Mouse (Mus musculus) stomach, embryonic 16.5 days (tissue): ENCODE results near the gene Mcur1. TPM values are rescaled to one million over a fixed set of nuclear protein-coding genes. Genes with fewer than 3 reads are reported as not detected.

Source experiments
- ATAC-seq: fragments of 200-750 bp; cut with Nextera tagmentation; 2 replicates; pipeline ENCODE4 v1.8.0; 2017; ENCODE audit warnings: moderate number of reproducible peaks, moderate TSS enrichment; ENCODE audit not compliant: insufficient read depth, low FRiP score
- H3K27ac ChIP-seq: fragments of 300-500 bp; sonication (generic); 2 replicates; pipeline ENCODE4 v1.5.1; 2014; ENCODE audit warnings: low read length
- H3K27me3 ChIP-seq: fragments of 300-500 bp; sonication (generic); 2 replicates; pipeline ENCODE4 v1.6.1; 2014; ENCODE audit warnings: low read length, control low read depth, mixed read lengths; ENCODE audit not compliant: control insufficient read depth, insufficient read depth
- H3K36me3 ChIP-seq: fragments of 300-500 bp; sonication (generic); 2 replicates; pipeline ENCODE4 v1.6.1; 2014; ENCODE audit warnings: low read length; ENCODE audit not compliant: control insufficient read depth, insufficient read depth
- H3K4me1 ChIP-seq: fragments of 300-500 bp; sonication (generic); 2 replicates; pipeline ENCODE4 v1.6.1; 2014; ENCODE audit warnings: low read length, control low read depth, mixed read lengths; ENCODE audit not compliant: control insufficient read depth, insufficient read depth
- H3K4me2 ChIP-seq: fragments of 300-500 bp; sonication (generic); 2 replicates; pipeline ENCODE4 v1.6.1; 2014; ENCODE audit warnings: low read depth, low read length, mixed read lengths
- H3K4me3 ChIP-seq: fragments of 300-500 bp; sonication (generic); replicated peaks from 2 replicates; pipeline ENCODE4 v1.5.1; 2014; ENCODE audit warnings: mild to moderate bottlenecking, low read length
- H3K9ac ChIP-seq: fragments of 300-500 bp; sonication (generic); 2 replicates; pipeline ENCODE4 v1.6.1; 2014; ENCODE audit warnings: low read length
- H3K9me3 ChIP-seq: fragments of 300-500 bp; sonication (generic); replicated peaks from 2 replicates; pipeline ENCODE4 v1.6.1; 2016; ENCODE audit warnings: low read length, control low read depth; ENCODE audit not compliant: control insufficient read depth
- WGBS: fragments of 180-500 bp; shearing (Covaris S2); extraction: QIAGEN DNeasy Blood & Tissue Kit; methylation state at CpG from one replicate; pipeline ENCODE4 v1.1.7; 2014; 5-methylcytosine and 5-hydroxymethylcytosine counted together
- polyA plus RNA-seq: library from polyadenylated mRNA; unstranded; fragments of >200 nt; fragmentation: Nextera tagmentation; extraction: Ambion mirVana; gene quantifications from 2 replicates; pipeline ENCODE4 v1.2.1, GENCODE M21; 2015

The Mcur1 gene
- polyA plus RNA-seq, 1 experiment from 2014 or later: 10.6 TPM

GRCm38 (mm10) chr13:43558959-43559358, 1.0 kb downstream of the Mcur1 start:
- Histone ChIP-seq H3K9me3 (no peaks in the 10 kb centered on the region), H3K27me3 (no peaks in the 10 kb centered on the region), H3K4me2 (peak overlapping the region; percentile 83), H3K27ac (no peak overlapping the region), H3K9ac (no peak overlapping the region), H3K36me3 (no peaks in the 10 kb centered on the region), H3K4me1 (peaks cover 13% of the 10 kb centered on the region), H3K4me3 (peak overlapping the region; percentile 89)
- 23% methylated on average over 6 of the region's 6 CpGs for WGBS
- no peak for ATAC-seq

GRCm38 (mm10) chr13:43558357-43558756, 1.6 kb downstream of the Mcur1 start:
- Histone ChIP-seq H3K27me3 (no peaks in the 10 kb centered on the region), H3K4me2 (peak overlapping the region; percentile 83), H3K4me3 (peak overlapping the region; percentile 89; the same call in 1 of the 2 replicates), H3K36me3 (0 out of 2 replicates have a peak, but pooled peaks cover 2% of the 10 kb centered on the region), H3K27ac (no peak overlapping the region), H3K4me1 (peaks cover 13% of the 10 kb centered on the region), H3K9ac (0 out of 2 replicates have a peak overlapping the region, but pooled peaks have one; percentile 31), H3K9me3 (no peaks in the 10 kb centered on the region)
- 67% methylated on average over 6 of the region's 6 CpGs for WGBS
- no peak for ATAC-seq

GRCm38 (mm10) chr13:43556913-43557542, 3.0 kb downstream of the Mcur1 start:
- Histone ChIP-seq H3K36me3 (peaks cover 13% of the 10 kb centered on the region), H3K4me1 (peaks cover 13% of the 10 kb centered on the region), H3K27ac (no peak overlapping the region), H3K4me3 (no peak overlapping the region), H3K4me2 (no peak overlapping the region), H3K9me3 (no peaks in the 10 kb centered on the region), H3K27me3 (no peaks in the 10 kb centered on the region), H3K9ac (no peak overlapping the region)
- WGBS: 79% methylated on average over 9 of the region's 9 CpGs
- ATAC-seq: no peak

GRCm38 (mm10) chr13:43555321-43555720, 4.7 kb downstream of the Mcur1 start:
- Histone ChIP-seq H3K27ac (no peak overlapping the region), H3K4me1 (peaks cover 10% of the 10 kb centered on the region), H3K4me3 (no peak overlapping the region), H3K9ac (no peak overlapping the region), H3K36me3 (peaks cover 21% of the 10 kb centered on the region), H3K9me3 (no peaks in the 10 kb centered on the region), H3K27me3 (no peaks in the 10 kb centered on the region), H3K4me2 (no peak overlapping the region)
- 92% methylated on average over 9 of the region's 9 CpGs for WGBS
- no peak for ATAC-seq

DNA sequence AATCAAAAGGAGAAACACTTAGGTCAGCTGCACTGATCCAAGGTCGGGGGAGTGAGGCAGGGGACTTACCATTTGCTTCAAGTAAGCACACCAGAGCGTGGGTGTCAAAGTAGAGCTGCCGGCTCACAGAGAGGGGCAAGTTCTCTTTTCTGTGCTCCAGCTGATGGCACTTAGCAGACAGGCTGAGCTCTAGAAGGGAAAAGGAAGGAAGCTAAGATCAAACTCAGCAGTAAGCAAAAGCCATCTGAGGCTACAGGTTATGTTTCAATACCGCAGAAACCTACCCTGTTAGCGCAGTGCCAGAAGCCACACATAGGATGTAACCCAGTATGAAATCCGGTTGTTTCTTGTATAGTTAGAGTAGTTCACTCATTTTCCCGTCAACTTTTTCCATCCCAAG, 5.2 kb downstream of the Mcur1 start:
- 74% methylated on average over 7 of the region's 7 CpGs for WGBS
- ATAC-seq: no peak
- Histone ChIP-seq H3K27ac (no peak overlapping the region), H3K27me3 (no peaks in the 10 kb centered on the region), H3K9ac (no peak overlapping the region), H3K4me2 (no peak overlapping the region), H3K4me3 (no peak overlapping the region), H3K4me1 (peaks cover 10% of the 10 kb centered on the region), H3K36me3 (peaks cover 23% of the 10 kb centered on the region), H3K9me3 (no peaks in the 10 kb centered on the region)

GRCm38 (mm10) chr13:43550676-43551075, 9.3 kb downstream of the Mcur1 start:
- no peak overlapping the region for H3K9ac ChIP-seq
- WGBS: 86% methylated on average over 8 of the region's 8 CpGs
- no peaks in the 10 kb centered on the region for H3K27me3 ChIP-seq
- peaks cover 26% of the 10 kb centered on the region for H3K36me3 ChIP-seq
- no peak overlapping the region for H3K4me3 ChIP-seq
- H3K9me3 ChIP-seq: no peaks in the 10 kb centered on the region
- H3K27ac ChIP-seq: no peak overlapping the region
- ATAC-seq: no peak
- no peaks in the 10 kb centered on the region for H3K4me1 ChIP-seq
- H3K4me2 ChIP-seq: no peak overlapping the region

DNA sequence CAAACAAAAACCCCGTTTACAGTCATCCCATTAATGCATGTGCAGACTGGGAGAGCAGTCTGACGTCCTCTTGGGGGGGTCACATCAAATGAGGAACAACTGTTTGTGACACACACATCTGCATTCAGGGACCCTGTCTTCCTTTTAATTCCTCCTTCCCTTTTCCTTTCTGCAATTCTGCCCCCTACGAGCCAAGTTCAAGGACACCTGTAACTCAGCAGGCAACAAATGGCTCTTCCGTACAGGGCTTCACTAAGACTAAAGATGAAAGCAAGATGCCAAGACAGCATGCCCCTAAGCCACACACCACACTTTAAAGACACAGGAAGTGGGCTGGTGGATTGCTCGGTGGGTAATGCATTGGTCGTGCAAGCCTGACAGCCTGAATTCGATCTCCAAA, 10.1 kb downstream of the Mcur1 start:
- H3K4me2 ChIP-seq: no peak overlapping the region

GRCm38 (mm10) chr13:43549078-43549698, 10.8 kb downstream of the Mcur1 start:
- ATAC-seq: no peak
- H3K9me3 ChIP-seq: no peaks in the 10 kb centered on the region
- H3K4me3 ChIP-seq: no peak overlapping the region
- no peak overlapping the region for H3K4me2 ChIP-seq
- H3K27me3 ChIP-seq: no peaks in the 10 kb centered on the region
- peaks cover 29% of the 10 kb centered on the region for H3K36me3 ChIP-seq
- H3K9ac ChIP-seq: no peak overlapping the region
- no peak overlapping the region for H3K27ac ChIP-seq
- 84% methylated on average over 11 of the region's 11 CpGs for WGBS
- no peaks in the 10 kb centered on the region for H3K4me1 ChIP-seq

More for the DNA sequence above, 10.1 kb downstream of the Mcur1 start:
- Histone ChIP-seq H3K36me3 (peaks cover 26% of the 10 kb centered on the region), H3K9ac (no peak overlapping the region), H3K27ac (no peak overlapping the region), H3K9me3 (no peaks in the 10 kb centered on the region), H3K27me3 (no peaks in the 10 kb centered on the region), H3K4me1 (no peaks in the 10 kb centered on the region), H3K4me3 (no peak overlapping the region)
- 84% methylated on average over 7 of the region's 7 CpGs for WGBS
- ATAC-seq: no peak

GRCm38 (mm10) chr13:43548617-43549016, 11.4 kb downstream of the Mcur1 start:
- Histone ChIP-seq H3K9ac (no peak overlapping the region), H3K4me2 (no peak overlapping the region), H3K9me3 (no peaks in the 10 kb centered on the region), H3K36me3 (peaks cover 32% of the 10 kb centered on the region), H3K4me3 (no peak overlapping the region), H3K4me1 (no peaks in the 10 kb centered on the region), H3K27ac (no peak overlapping the region), H3K27me3 (no peaks in the 10 kb centered on the region)
- ATAC-seq: no peak
- 72% methylated on average over 5 of the region's 5 CpGs for WGBS
